Mouse (Mus musculus) neutrophil, adult 5-6 weeks (primary cell): ENCODE measurements around the gene Adcy5. TPM values are rescaled to one million over a fixed set of nuclear protein-coding genes. Genes with fewer than 3 reads are reported as not detected.

ENCODE experiments used
- ATAC-seq: fragments of 151-379, 151-347 bp; 2 replicates; pipeline ENCODE4 v1.8.0; 2017; ENCODE audit warnings: mild to moderate bottlenecking, moderate TSS enrichment; ENCODE audit not compliant: insufficient number of reproducible peaks, poor library complexity, low FRiP score, severe bottlenecking; ENCODE audit errors: extremely low read depth
- total RNA-seq: library from RNA; stranded (forward); fragments of 200-1000 nt; gene quantifications from 2 replicates; pipeline ENCODE4 v1.2.3, GENCODE M21; 2017

The Adcy5 gene
- total RNA-seq, 1 experiment from 2014 or later, result 0.12 TPM

- no peak for ATAC-seq
Observed at GRCm38 (mm10) chr16:35154245-35154640, 434 bp upstream of the Adcy5 start.

GRCm38 (mm10) chr16:35155391-35156305 is 971 bp downstream of the Adcy5 start:
- no peak for ATAC-seq

GRCm38 (mm10) chr16:35156306-35156695 is 1.6 kb downstream of the Adcy5 start:
- ATAC-seq, result no peak

- no peak for ATAC-seq
Observed at GRCm38 (mm10) chr16:35156832-35157231, 2.2 kb downstream of the Adcy5 start.

GRCm38 (mm10) chr16:35159532-35159931 is 4.9 kb downstream of the Adcy5 start:
- no peak for ATAC-seq

- ATAC-seq, result no peak
Observed at GRCm38 (mm10) chr16:35159991-35160390, 5.3 kb downstream of the Adcy5 start.

GRCm38 (mm10) chr16:35164361-35165224 is 9.9 kb downstream of the Adcy5 start:
- ATAC-seq, result no peak

- no peak for ATAC-seq
Observed at GRCm38 (mm10) chr16:35165361-35165760, 10.7 kb downstream of the Adcy5 start.

GRCm38 (mm10) chr16:35165788-35166187 is 11.1 kb downstream of the Adcy5 start:
- no peak for ATAC-seq

GRCm38 (mm10) chr16:35169431-35169830 is 14.8 kb downstream of the Adcy5 start:
- ATAC-seq, result no peak

GRCm38 (mm10) chr16:35172195-35172594 is 17.5 kb downstream of the Adcy5 start:
- ATAC-seq, result no peak

- ATAC-seq, result no peak
Observed at GRCm38 (mm10) chr16:35178516-35178915, 23.8 kb downstream of the Adcy5 start.

GRCm38 (mm10) chr16:35179082-35179481 is 24.4 kb downstream of the Adcy5 start:
- ATAC-seq, result no peak

GRCm38 (mm10) chr16:35183161-35183560 is 28.5 kb downstream of the Adcy5 start:
- no peak for ATAC-seq

- ATAC-seq, result no peak
Observed at GRCm38 (mm10) chr16:35188111-35188510, 33.4 kb downstream of the Adcy5 start.

- ATAC-seq, result no peak
Observed at GRCm38 (mm10) chr16:35189420-35190141, 34.9 kb downstream of the Adcy5 start.

GRCm38 (mm10) chr16:35190777-35191176 is 36.1 kb downstream of the Adcy5 start:
- ATAC-seq, result no peak

- no peak for ATAC-seq
Observed at GRCm38 (mm10) chr16:35191271-35191670, 36.6 kb downstream of the Adcy5 start.

GRCm38 (mm10) chr16:35192471-35192870 is 37.8 kb downstream of the Adcy5 start:
- ATAC-seq, result no peak
